9 mouse cellular contexts compared by ENCODE assay signal in the genomic region with DNA sequence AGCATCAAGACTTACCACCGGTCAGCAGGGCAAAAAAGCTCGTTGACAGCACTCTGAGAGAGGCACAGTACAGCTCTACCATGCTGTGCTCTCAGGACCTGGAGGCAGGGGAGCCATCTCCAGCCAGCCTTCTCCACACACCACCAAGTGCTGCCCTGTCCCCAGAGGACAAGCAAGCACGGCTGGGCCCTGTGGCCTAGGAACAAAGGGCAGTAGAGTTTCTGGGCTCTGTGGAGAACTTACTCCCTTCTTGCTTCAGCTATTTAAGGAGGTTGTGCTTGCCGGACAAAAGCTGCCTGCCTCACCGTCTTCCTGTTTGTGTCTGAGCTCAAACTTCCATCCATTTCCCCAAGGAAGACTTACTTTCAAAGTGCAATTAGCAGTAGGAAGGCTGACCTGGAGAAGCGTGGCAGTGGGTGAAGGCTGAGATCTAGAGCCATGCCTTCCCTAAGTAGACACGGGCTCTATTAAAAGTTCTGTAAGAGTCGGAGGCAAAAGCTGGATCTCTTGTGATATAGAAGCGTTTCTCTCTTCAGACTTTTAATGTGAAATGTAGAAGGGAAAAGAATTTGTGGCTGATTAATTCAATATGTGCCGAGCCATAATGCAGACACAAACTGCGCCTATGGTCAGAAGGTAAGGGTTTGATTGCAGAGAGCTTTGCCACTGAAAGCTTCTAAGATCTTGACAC. TPM values are rescaled to one million over a fixed set of nuclear protein-coding genes. Genes with fewer than 3 reads are reported as not detected.
DNase-seq lines count a peak whose midpoint lies in the region; ATAC-seq and TF ChIP-seq lines count a peak whose summit lies in the region.
"Had no signal": no experiment of that assay in that cellular context is flagged by ENCODE, and none has a peak within 500 bp of the region (broad histone marks: within the 10 kb centered on the region; RNA-seq: fewer than 3 reads in every experiment).

No protein-coding gene starts in this region.

- H3K36me3 ChIP-seq in lung, embryonic 14.5 days (ENCODE audit: insufficient read depth), result no peaks in the 10 kb centered on the region
- no peaks in the 10 kb centered on the region for H3K36me3 ChIP-seq in hindbrain, embryonic 14.5 days (replicated peaks; ENCODE audit: control insufficient read depth, insufficient read depth)
- no peaks in the 10 kb centered on the region for H3K36me3 ChIP-seq in neural tube, embryonic 13.5 days

- 19% methylated on average over 11 of the region's 11 CpGs for WGBS in lung, embryonic 14.5 days
- 71% methylated on average over 11 of the region's 11 CpGs for WGBS in hindbrain, embryonic 14.5 days
- 72% methylated on average over 11 of the region's 11 CpGs for WGBS in neural tube, embryonic 13.5 days

- peaks cover 59% of the 10 kb centered on the region for H3K4me1 ChIP-seq in lung, embryonic 14.5 days (ENCODE audit: insufficient read depth)
- H3K4me1 ChIP-seq in embryonic fibroblast, embryonic 13.5 days (ENCODE audit: control insufficient read depth, insufficient read depth, low read length), result peaks cover 18% of the 10 kb centered on the region
- no peaks in the 10 kb centered on the region for H3K4me1 ChIP-seq in hindbrain, embryonic 14.5 days (replicated peaks; ENCODE audit: control insufficient read depth, insufficient read depth, low read length)
- peaks cover 11% of the 10 kb centered on the region; the same call in 1 of the 2 replicates for H3K4me1 ChIP-seq in neural tube, embryonic 13.5 days (replicated peaks)

- TF ChIP-seq POLR2A in embryonic fibroblast, embryonic 13.5 days (IDR thresholded peaks at IDR 0.05; ENCODE audit: low read depth, low read length), result peak; percentile 73

- no peak for TF ChIP-seq CTCF in lung, embryonic 14.5 days (IDR thresholded peaks at IDR 0.05; ENCODE audit: low read depth)
- no peak for TF ChIP-seq CTCF in embryonic fibroblast, embryonic 13.5 days (IDR thresholded peaks at IDR 0.05; ENCODE audit: borderline replicate concordance, insufficient read depth, low read length)

- peak; percentile 25; the same call in 1 of the 2 replicates for ATAC-seq in lung, embryonic 14.5 days (ENCODE audit: insufficient read depth)
- no peak for ATAC-seq in hindbrain, embryonic 14.5 days (ENCODE audit: low FRiP score)
- ATAC-seq in neural tube, embryonic 13.5 days (ENCODE audit: low read depth), result no peak
- no peak for ATAC-seq in megakaryocyte, adult 5-6 weeks (ENCODE audit: poor library complexity, severe bottlenecking)

- peak overlapping the region; percentile 35 for H3K4me3 ChIP-seq in lung, embryonic 14.5 days (ENCODE audit: low read depth, low read length)
- H3K4me3 ChIP-seq in embryonic fibroblast, embryonic 13.5 days (ENCODE audit: insufficient read depth, low read length), result peak overlapping the region; percentile 46
- H3K4me3 ChIP-seq in hindbrain, embryonic 14.5 days (replicated peaks; ENCODE audit: low read length), result no peak overlapping the region; the same call in 1 of the 2 replicates
- H3K4me3 ChIP-seq in neural tube, embryonic 13.5 days, result peak overlapping the region; percentile 19

- H3K9ac ChIP-seq in lung, embryonic 14.5 days, result peak overlapping the region; percentile 53
- H3K9ac ChIP-seq in hindbrain, embryonic 14.5 days, result peak overlapping the region; percentile 8; the same call in 1 of the 2 replicates
- peak overlapping the region; percentile 32; the same call in 1 of the 2 replicates for H3K9ac ChIP-seq in neural tube, embryonic 13.5 days

- H3K4me2 ChIP-seq in lung, embryonic 14.5 days, result peak overlapping the region; percentile 60
- peak overlapping the region; percentile 24 for H3K4me2 ChIP-seq in hindbrain, embryonic 14.5 days (replicated peaks)
- peak overlapping the region; percentile 30 for H3K4me2 ChIP-seq in neural tube, embryonic 13.5 days

- H3K27me3 ChIP-seq in lung, embryonic 14.5 days (ENCODE audit: insufficient read depth, low read length), result no peaks in the 10 kb centered on the region
- H3K27me3 ChIP-seq in hindbrain, embryonic 14.5 days (ENCODE audit: control insufficient read depth, insufficient read depth, low read length), result no peaks in the 10 kb centered on the region
- H3K27me3 ChIP-seq in neural tube, embryonic 13.5 days, result no peaks in the 10 kb centered on the region

- peak overlapping the region; percentile 89 for H3K27ac ChIP-seq in lung, embryonic 14.5 days (ENCODE audit: low read depth)
- H3K27ac ChIP-seq in embryonic fibroblast, embryonic 13.5 days (ENCODE audit: insufficient read depth, low read length), result peak overlapping the region; percentile 94
- H3K27ac ChIP-seq in hindbrain, embryonic 14.5 days, result peak overlapping the region; percentile 47
- peak overlapping the region; percentile 57 for H3K27ac ChIP-seq in neural tube, embryonic 13.5 days (replicated peaks)

- H3K9me3 ChIP-seq in lung, embryonic 14.5 days (ENCODE audit: low read depth, low read length), result no peaks in the 10 kb centered on the region
- H3K9me3 ChIP-seq in hindbrain, embryonic 14.5 days (ENCODE audit: control insufficient read depth, low read length), result no peaks in the 10 kb centered on the region
- H3K9me3 ChIP-seq in neural tube, embryonic 13.5 days, result no peaks in the 10 kb centered on the region

- peak; percentile 74 for DNase-seq in lung, embryonic 14.5 days
- DNase-seq in lung, adult 18-20 months, result no peak
- DNase-seq in hindbrain, embryonic 14.5 days (ENCODE audit: low spot score), result no peak
- DNase-seq in left cerebral cortex, adult 18-20 months (ENCODE audit: low spot score in 2 of 2), result no peak
- no peak for DNase-seq in adrenal gland, adult (ENCODE audit: inconsistent age in 2 of 2, low spot score in 1 of 2)
- DNase-seq: layer of hippocampus, adult 9-11 months had no signal

RNA-seq across cellular contexts. Expression of gene Arhgap28, which starts 53.3 kb away (rescaled TPM):
- 70.4 and 71.4 TPM in 2 replicates for polyA plus RNA-seq in lung, embryonic 14.5 days (2014; fragmentation: Nextera tagmentation; extraction: Ambion mirVana)
- 21.4 and 39.2 TPM in 2 replicates for polyA plus RNA-seq in embryonic fibroblast, embryonic 13.5 days (2011; ENCODE audit: insufficient read length, low read depth, missing spikeins)
- 10.7 and 12.2 TPM in 2 replicates for polyA plus RNA-seq in hindbrain, embryonic 14.5 days (2014; fragmentation: Nextera tagmentation; extraction: Ambion mirVana)
- 15.1 and 16.8 TPM in 2 replicates for polyA plus RNA-seq in neural tube, embryonic 13.5 days (2015; fragmentation: Nextera tagmentation; extraction: Ambion mirVana)
- total RNA-seq in left cerebral cortex, adult 18-20 months (2021), result under 1 TPM; 0.54 to 0.93 TPM
- total RNA-seq in megakaryocyte, adult 5-6 weeks (2015), result 0.54 and 0.84 TPM in 2 replicates
- 0.29 and 0.37 TPM in 2 replicates for total RNA-seq in megakaryocyte, adult 5-6 weeks (2017)
